Mouse (Mus musculus) myocyte (in vitro differentiated cells): ENCODE measurements at regions not wholly inside any gene's neighbourhood (a gene's known extent, or its start where the extent isn't known, plus 50 kb on each side); places are given as distances from the start of the nearest gene placed in this dataset.

Experiments
- H3K27me3 ChIP-seq: one replicate; pipeline ENCODE4 v1.6.1; 2011; ENCODE audit not compliant: control insufficient read depth, insufficient read depth, insufficient read length
- H3K36me3 ChIP-seq: one replicate; pipeline ENCODE4 v1.6.1; 2011; ENCODE audit not compliant: control insufficient read depth, insufficient read depth
- H3K4me2 ChIP-seq: one replicate; pipeline ENCODE4 v1.6.1; 2011; ENCODE audit warnings: low read depth, control low read depth
- H3K4me3 ChIP-seq: one replicate; pipeline ENCODE4 v1.5.1; 2011; ENCODE audit warnings: mild to moderate bottlenecking, control low read depth, moderate library complexity
- H3K79me2 ChIP-seq: one replicate; pipeline ENCODE4 v1.6.1; 2011; ENCODE audit not compliant: control insufficient read depth, insufficient read depth
- H3ac ChIP-seq: one replicate; pipeline ENCODE4 v1.6.1; 2011; ENCODE audit not compliant: control insufficient read depth, insufficient read length
- CEBPB ChIP-seq: IDR thresholded peaks from 2 replicates; pipeline ENCODE4 v1.6.1; 2011; ENCODE audit warnings: mild to moderate bottlenecking, moderate library complexity; ENCODE audit not compliant: poor library complexity, insufficient read depth, severe bottlenecking
- E2F4 ChIP-seq: IDR thresholded peaks from one replicate; pipeline ENCODE4 v1.6.1; 2011; ENCODE audit warnings: mild to moderate bottlenecking, control low read depth, moderate library complexity; ENCODE audit not compliant: insufficient read depth
- MAX ChIP-seq: IDR thresholded peaks from one replicate; pipeline ENCODE4 v1.6.1; 2011; ENCODE audit warnings: low read depth, mild to moderate bottlenecking, control low read depth
- MYOD1 ChIP-seq, 3 experiments: IDR thresholded peaks; one replicate each; pipeline ENCODE4 v1.6.1; 2011; ENCODE audit warnings: control low read depth in 2 of 3, low read depth in 2 of 3, mild to moderate bottlenecking in 2 of 3, moderate library complexity in 1 of 3; ENCODE audit not compliant: insufficient read length in 2 of 3, control insufficient read depth in 1 of 3
- MYOG ChIP-seq, 3 experiments: IDR thresholded peaks; one replicate each; pipeline ENCODE4 v1.6.1; 2011; ENCODE audit warnings: control low read depth in 2 of 3, low read depth in 2 of 3, mild to moderate bottlenecking in 2 of 3; ENCODE audit not compliant: insufficient read length in 2 of 3, control insufficient read depth in 1 of 3, insufficient read depth in 1 of 3
- POLR2A ChIP-seq: IDR thresholded peaks from one replicate; pipeline ENCODE4 v1.6.1; 2011; ENCODE audit warnings: low read depth, mild to moderate bottlenecking, control low read depth, moderate library complexity; ENCODE audit not compliant: insufficient read length
- POLR2AphosphoS2 ChIP-seq: IDR thresholded peaks from one replicate; pipeline ENCODE4 v1.6.1; 2011; ENCODE audit warnings: low read depth, control low read depth; ENCODE audit not compliant: insufficient read length
- REST ChIP-seq: IDR thresholded peaks from one replicate; pipeline ENCODE4 v1.6.1; 2011; ENCODE audit warnings: mild to moderate bottlenecking, control low read depth, moderate library complexity; ENCODE audit not compliant: insufficient read depth, insufficient read length
- SRF ChIP-seq: IDR thresholded peaks from one replicate; pipeline ENCODE4 v1.6.1; 2011; ENCODE audit warnings: low read depth; ENCODE audit not compliant: control insufficient read depth, insufficient read length
- TCF12 ChIP-seq: IDR thresholded peaks from one replicate; pipeline ENCODE4 v1.6.1; 2011; ENCODE audit warnings: mild to moderate bottlenecking, control low read depth; ENCODE audit not compliant: poor library complexity, insufficient read depth, severe bottlenecking
- TCF3 ChIP-seq: IDR thresholded peaks from one replicate; pipeline ENCODE4 v1.6.1; 2011; ENCODE audit warnings: low read depth, control low read depth; ENCODE audit not compliant: insufficient read length
- USF1 ChIP-seq: IDR thresholded peaks from one replicate; pipeline ENCODE4 v1.6.1; 2011; ENCODE audit warnings: low read depth, mild to moderate bottlenecking, control low read depth, moderate library complexity

DNA sequence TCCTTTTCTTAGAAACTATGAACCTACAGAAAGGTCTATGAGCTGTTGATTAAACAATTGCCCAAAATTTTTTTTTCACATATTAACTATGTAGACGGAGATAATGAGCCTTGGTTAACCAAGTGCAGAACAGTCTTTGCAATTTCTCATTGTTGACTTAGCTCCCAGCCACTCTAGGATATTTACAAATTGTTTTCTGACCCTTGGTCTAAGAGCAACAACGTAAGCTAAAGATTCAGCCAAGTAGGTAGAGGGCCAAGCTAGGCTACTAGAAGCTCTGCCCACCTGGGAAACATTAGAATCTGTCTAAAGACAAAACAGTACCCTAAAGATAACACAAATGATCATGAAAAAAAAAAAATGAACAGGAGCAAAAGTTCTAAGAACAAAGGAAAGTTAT is 67.5 kb upstream of the Map9 start:
- H3K4me3 ChIP-seq = no peak overlapping the region
- no peaks in the 10 kb centered on the region for H3K79me2 ChIP-seq
- no peak overlapping the region for H3K4me2 ChIP-seq
- TF ChIP-seq SRF = no peak
- TF ChIP-seq POLR2A = no peak
- H3K27me3 ChIP-seq = no peaks in the 10 kb centered on the region
- H3K36me3 ChIP-seq = no peaks in the 10 kb centered on the region
- H3ac ChIP-seq = no peak overlapping the region

DNA sequence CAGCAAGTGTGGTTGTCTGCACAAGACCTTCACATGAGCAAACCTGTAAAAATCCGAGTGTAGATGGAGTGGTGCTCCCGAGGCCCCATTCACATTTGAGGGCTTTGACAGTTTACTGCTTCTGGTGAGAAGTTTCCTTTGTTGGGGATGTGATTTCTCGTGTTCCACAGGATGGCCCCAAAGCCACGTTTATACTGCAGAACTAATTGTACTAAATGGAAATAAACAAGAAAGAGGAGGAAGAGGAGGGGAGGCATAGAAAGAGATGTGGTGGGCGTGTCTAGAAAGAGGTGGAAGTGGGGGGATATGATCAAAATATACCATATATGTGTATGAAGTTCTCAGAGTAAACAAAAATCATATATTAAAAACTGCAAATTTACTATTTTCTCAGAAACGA is 68.8 kb upstream of the Map9 start:
- no peaks in the 10 kb centered on the region for H3K27me3 ChIP-seq
- no peak for TF ChIP-seq CEBPB
- peak overlapping the region; percentile 43 for H3K4me2 ChIP-seq
- H3ac ChIP-seq = no peak overlapping the region
- H3K79me2 ChIP-seq = no peaks in the 10 kb centered on the region
- H3K36me3 ChIP-seq = no peaks in the 10 kb centered on the region
- H3K4me3 ChIP-seq = no peak overlapping the region

DNA sequence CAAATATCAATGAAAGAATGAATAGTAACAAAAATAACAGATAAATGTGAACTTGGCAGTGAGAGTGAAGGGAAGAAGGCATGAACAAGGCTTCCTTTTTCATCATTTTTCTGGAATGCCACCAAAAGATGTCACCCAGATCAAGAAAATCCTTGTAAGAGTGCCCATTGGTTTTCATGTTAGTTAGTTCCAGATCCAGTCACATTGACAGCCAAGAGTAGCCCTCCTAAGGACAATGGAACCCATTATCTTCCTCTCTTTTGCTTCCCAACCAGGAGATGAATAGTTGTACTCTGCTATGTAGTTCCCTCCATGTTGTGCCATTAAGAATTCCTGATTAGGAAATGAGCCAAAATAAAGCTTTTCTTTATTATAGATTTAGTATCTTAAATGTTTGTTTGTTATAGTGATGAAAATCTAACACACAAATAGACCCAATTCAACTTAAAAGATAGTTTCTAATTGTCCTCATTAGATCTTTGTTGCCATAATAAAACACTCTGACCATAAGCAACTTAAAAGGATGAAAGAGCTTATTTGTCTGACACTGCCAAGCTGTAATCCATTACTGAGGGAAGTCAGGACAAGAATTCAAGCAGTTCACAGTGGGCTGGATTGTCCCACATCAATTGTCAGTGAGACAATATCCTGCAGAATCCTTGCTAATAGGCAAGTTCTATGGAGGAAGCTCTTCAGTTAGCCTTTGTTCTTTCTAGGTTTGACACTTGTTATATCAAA is 80.7 kb upstream of the Map9 start:
- no peak for TF ChIP-seq POLR2A
- TF ChIP-seq MYOG (IDR thresholded peaks at IDR 0.05; ENCODE audit: control insufficient read depth in 1 of 3, insufficient read depth in 1 of 3, insufficient read length in 2 of 3, low read depth in 2 of 3) = no peak
- no peak for TF ChIP-seq SRF
- TF ChIP-seq E2F4 = no peak
- TF ChIP-seq POLR2AphosphoS2 = no peak
- TF ChIP-seq MAX = no peak
- no peaks in the 10 kb centered on the region for H3K36me3 ChIP-seq
- H3K27me3 ChIP-seq = no peaks in the 10 kb centered on the region
- H3K79me2 ChIP-seq = no peaks in the 10 kb centered on the region
- no peak overlapping the region for H3K4me2 ChIP-seq
- no peak overlapping the region for H3ac ChIP-seq
- H3K4me3 ChIP-seq = no peak overlapping the region

DNA sequence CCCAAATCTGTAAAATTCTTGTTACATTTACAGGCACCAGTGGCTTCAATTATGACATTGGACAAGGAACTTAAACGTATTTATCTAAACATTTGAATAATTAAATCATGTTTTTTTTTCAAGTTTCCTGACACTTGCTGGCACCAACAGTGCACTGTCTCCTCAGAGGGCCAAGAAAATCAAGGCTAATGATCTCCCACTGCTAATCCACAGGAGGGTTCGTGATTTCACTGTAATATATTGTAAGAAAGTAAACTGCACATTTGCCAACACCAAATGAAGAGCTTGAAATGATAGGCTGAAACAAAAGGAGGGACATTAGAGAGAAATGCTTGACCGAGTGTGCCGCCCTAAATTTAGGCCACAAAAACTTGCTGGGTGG is 82.0 kb upstream of the Map9 start:
- TF ChIP-seq SRF (no peak), TCF12 (no peak), E2F4 (no peak), REST (no peak), TCF3 (no peak), POLR2A (no peak), MYOD1 (IDR thresholded peaks at IDR 0.05; ENCODE audit: control insufficient read depth in 1 of 3, insufficient read length in 2 of 3, low read depth in 2 of 3) (no peak), POLR2AphosphoS2 (no peak), MYOG (IDR thresholded peaks at IDR 0.05; ENCODE audit: control insufficient read depth in 1 of 3, insufficient read depth in 1 of 3, insufficient read length in 2 of 3, low read depth in 2 of 3) (no peak), USF1 (no peak), MAX (no peak), CEBPB (no peak)
- Histone ChIP-seq H3K4me2 (no peak overlapping the region), H3K27me3 (no peaks in the 10 kb centered on the region)

DNA sequence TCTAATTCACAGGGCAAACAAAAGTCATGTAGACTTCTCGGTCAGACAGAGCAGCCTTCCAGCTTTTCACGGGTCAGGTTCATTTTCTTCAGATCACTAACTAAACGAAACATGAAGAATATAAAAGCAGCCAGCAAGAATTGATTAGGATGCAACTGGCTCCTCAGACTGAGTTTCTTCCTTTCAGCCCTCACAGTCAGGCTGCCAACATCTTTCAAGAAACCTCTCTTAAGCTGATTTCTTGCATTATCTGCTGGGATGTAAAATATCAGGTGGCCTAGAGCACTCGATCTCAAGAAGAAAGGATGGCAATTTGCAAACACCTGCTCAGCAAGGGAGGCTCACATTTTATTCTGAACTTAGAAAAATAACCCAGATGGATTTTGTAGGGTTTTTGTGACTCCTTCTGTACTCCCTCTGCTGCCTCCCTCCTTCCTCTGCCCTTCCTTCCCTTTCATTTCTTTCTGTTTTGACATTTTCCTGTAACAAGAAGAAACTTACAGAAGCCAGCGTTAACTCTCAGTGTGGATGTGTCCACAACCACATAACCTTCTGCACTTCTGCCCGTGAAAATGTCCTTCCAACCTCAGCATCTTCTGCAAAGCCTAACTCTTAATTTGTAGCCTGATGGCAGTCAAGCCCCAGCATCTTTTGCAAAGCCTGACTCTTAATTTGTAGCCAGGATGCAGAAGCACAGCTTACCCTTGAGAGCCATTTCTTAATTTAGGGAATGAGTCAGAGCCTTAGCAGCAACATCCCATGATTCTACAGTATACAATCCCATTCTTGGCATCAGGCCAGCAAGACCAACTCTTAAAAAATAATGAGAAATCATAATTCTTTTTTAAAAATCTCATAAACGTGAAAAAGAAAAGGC is 82.7 kb upstream of the Map9 start:
- H3K79me2 ChIP-seq = no peaks in the 10 kb centered on the region
- no peak overlapping the region for H3K4me2 ChIP-seq

More for the DNA sequence above, 82.0 kb upstream of the Map9 start:
- H3K79me2 ChIP-seq = no peaks in the 10 kb centered on the region
- no peak overlapping the region for H3K4me3 ChIP-seq
- no peaks in the 10 kb centered on the region for H3K36me3 ChIP-seq
- no peak overlapping the region for H3ac ChIP-seq

More for the DNA sequence above, 82.7 kb upstream of the Map9 start:
- Histone ChIP-seq H3ac (no peak overlapping the region), H3K27me3 (no peaks in the 10 kb centered on the region), H3K4me3 (no peak overlapping the region), H3K36me3 (no peaks in the 10 kb centered on the region)
- TF ChIP-seq TCF12 (no peak), TCF3 (no peak), SRF (no peak), MAX (no peak), POLR2AphosphoS2 (no peak)
